Mouse (Mus musculus): ENCODE results near the gene Spg20. TPM values are rescaled to one million over a fixed set of nuclear protein-coding genes. Genes with fewer than 3 reads are reported as not detected.

Spg20 gene
- polyA plus RNA-seq, 1 experiment: 10.9 TPM

DNA sequence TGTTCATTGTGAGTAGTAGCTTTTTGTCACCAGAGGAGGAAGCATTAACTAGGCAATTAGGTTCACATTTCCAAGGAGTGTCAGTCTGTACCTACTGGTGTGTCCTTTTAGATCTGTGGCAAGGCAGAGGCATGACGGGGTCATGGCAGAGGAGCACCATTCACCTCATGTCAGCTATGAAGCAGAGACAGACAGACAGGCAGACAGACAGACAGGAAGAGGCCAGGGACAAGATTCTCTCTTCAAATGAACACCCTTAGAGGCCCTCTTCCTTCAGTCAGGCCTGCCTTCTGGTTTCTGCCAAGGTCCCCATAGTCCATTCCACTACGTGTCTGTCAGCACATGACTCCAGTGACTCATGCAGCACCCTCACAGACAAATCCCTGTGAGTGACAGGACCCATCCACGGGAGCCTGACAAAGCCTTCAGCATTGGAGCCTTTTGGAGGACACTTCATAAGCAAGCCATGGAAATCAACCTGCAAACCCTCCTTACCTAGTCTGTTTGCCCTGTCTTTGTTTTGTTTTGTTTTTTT lies 10.5 kb downstream of the Spg20 start:
- Histone ChIP-seq H3K4me3 (ENCODE audit: insufficient read depth, low read depth, low read length) (no peak overlapping the region), H3K27me3 (replicated peaks; ENCODE audit: control insufficient read depth, insufficient read depth, low read length) (no peaks in the 10 kb centered on the region), H3K27ac (ENCODE audit: insufficient read depth, low read depth, low read length) (no peak overlapping the region), H3K36me3 (ENCODE audit: control insufficient read depth, insufficient read depth, low read length) (peaks cover 3% of the 10 kb centered on the region), H3K4me1 (ENCODE audit: control insufficient read depth, insufficient read depth, low read length) (no peaks in the 10 kb centered on the region)
- no peak for DNase-seq
- no peak for TF ChIP-seq POLR2A (IDR thresholded peaks at IDR 0.05; ENCODE audit: low read depth, low read length)
- no peak for TF ChIP-seq CTCF (conservative IDR thresholded peaks at IDR 0.05; ENCODE audit: insufficient read depth, insufficient read length, low read depth, low read length)
- 89% methylated on average over 3 of the region's 3 CpGs for WGBS

DNA sequence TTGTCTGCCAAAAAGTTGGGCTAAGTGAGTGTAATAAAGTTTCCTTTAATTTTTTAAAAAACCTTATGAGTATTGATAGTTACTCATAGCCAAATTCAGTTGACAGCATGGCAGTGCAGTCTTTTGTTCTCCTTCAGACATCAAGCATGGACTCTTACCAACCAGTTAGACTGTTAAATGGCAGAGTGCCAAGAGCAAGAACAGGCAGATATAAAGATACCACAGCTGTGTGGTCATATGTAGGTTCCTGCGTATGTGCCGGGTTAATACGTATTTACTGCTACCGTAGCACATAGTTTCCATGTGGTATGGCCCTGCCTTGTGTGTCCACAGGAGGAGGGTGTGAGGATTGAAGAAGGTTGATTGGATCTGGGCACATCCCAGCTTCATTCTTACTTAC lies 11.2 kb downstream of the Spg20 start:
- no peaks in the 10 kb centered on the region; the same call in 1 of the 2 replicates for H3K36me3 ChIP-seq (ENCODE audit: control insufficient read depth, insufficient read depth, low read length)
- 93% methylated on average over 4 of the region's 4 CpGs for WGBS
- no peak for DNase-seq
- no peak overlapping the region for H3K4me3 ChIP-seq (ENCODE audit: insufficient read depth, low read depth, low read length)
- no peak overlapping the region for H3K27ac ChIP-seq (ENCODE audit: insufficient read depth, low read depth, low read length)
- no peaks in the 10 kb centered on the region for H3K4me1 ChIP-seq (ENCODE audit: control insufficient read depth, insufficient read depth, low read length)
- no peaks in the 10 kb centered on the region for H3K27me3 ChIP-seq (replicated peaks; ENCODE audit: control insufficient read depth, insufficient read depth, low read length)
- no peak for TF ChIP-seq POLR2A (IDR thresholded peaks at IDR 0.05; ENCODE audit: low read depth, low read length)
- TF ChIP-seq CTCF (conservative IDR thresholded peaks at IDR 0.05; ENCODE audit: insufficient read depth, insufficient read length, low read depth, low read length): no peak

- no peak overlapping the region for H3K27ac ChIP-seq (ENCODE audit: insufficient read depth, low read depth, low read length)
- no peak for DNase-seq
- H3K36me3 ChIP-seq (ENCODE audit: control insufficient read depth, insufficient read depth, low read length): no peaks in the 10 kb centered on the region; the same call in none of the 2 replicates
- no peak overlapping the region for H3K4me3 ChIP-seq (ENCODE audit: insufficient read depth, low read depth, low read length)
- TF ChIP-seq CTCF (conservative IDR thresholded peaks at IDR 0.05; ENCODE audit: insufficient read depth, insufficient read length, low read depth, low read length) (no peak), POLR2A (IDR thresholded peaks at IDR 0.05; ENCODE audit: low read depth, low read length) (no peak)
- no peaks in the 10 kb centered on the region for H3K27me3 ChIP-seq (replicated peaks; ENCODE audit: control insufficient read depth, insufficient read depth, low read length)
- WGBS: 86% methylated on average over 4 of the region's 4 CpGs
- H3K4me1 ChIP-seq (ENCODE audit: control insufficient read depth, insufficient read depth, low read length): no peaks in the 10 kb centered on the region
Measured at GRCm38 (mm10) chr3:55129181-55129692, 17.3 kb downstream of the Spg20 start.

- TF ChIP-seq CTCF (conservative IDR thresholded peaks at IDR 0.05; ENCODE audit: insufficient read depth, insufficient read length, low read depth, low read length): no peak
- no peak for TF ChIP-seq POLR2A (IDR thresholded peaks at IDR 0.05; ENCODE audit: low read depth, low read length)
- Histone ChIP-seq H3K36me3 (ENCODE audit: control insufficient read depth, insufficient read depth, low read length) (no peaks in the 10 kb centered on the region; the same call in none of the 2 replicates), H3K27me3 (replicated peaks; ENCODE audit: control insufficient read depth, insufficient read depth, low read length) (no peaks in the 10 kb centered on the region), H3K4me1 (ENCODE audit: control insufficient read depth, insufficient read depth, low read length) (no peaks in the 10 kb centered on the region), H3K4me3 (ENCODE audit: insufficient read depth, low read depth, low read length) (no peak overlapping the region), H3K27ac (ENCODE audit: insufficient read depth, low read depth, low read length) (no peak overlapping the region)
- WGBS: 92% methylated on average over 6 of the region's 6 CpGs
- no peak for DNase-seq
Measured at GRCm38 (mm10) chr3:55131576-55132233, 19.8 kb downstream of the Spg20 start.

- no peak for DNase-seq
- Histone ChIP-seq H3K36me3 (ENCODE audit: control insufficient read depth, insufficient read depth, low read length) (no peaks in the 10 kb centered on the region; the same call in none of the 2 replicates), H3K4me3 (ENCODE audit: insufficient read depth, low read depth, low read length) (no peak within 1 kb of the TSS)
Measured at GRCm38 (mm10) chr3:55137039-55137438, 25.1 kb downstream of the Spg20 start, which contains the start of gene Ccdc169. Gene Ccdc169, plus strand, starts transcription at chr3:55137339.

DNA sequence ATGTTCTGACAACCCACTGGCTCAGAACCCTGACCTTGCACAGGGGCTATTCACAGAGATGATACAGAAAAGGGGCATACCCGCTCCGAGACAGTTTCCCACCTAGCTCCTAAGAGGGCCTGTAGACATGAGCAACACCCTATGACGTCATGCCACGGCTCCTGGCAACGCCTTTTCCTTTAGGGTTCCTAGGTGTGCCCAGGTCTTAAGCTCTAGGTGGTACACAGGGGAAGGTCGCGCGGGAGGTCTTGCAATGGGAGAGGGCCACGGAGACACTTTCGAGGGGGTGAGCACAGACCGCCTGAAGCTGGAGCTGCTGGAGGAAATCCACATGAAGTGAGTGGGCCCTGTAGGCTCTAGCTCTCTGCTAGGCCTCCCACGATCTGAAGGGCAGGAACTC lies 27.9 kb downstream of the Spg20 start:
- Histone ChIP-seq H3K4me1 (ENCODE audit: control insufficient read depth, insufficient read depth, low read length) (no peaks in the 10 kb centered on the region), H3K36me3 (ENCODE audit: control insufficient read depth, insufficient read depth, low read length) (no peaks in the 10 kb centered on the region; the same call in none of the 2 replicates), H3K27me3 (replicated peaks; ENCODE audit: control insufficient read depth, insufficient read depth, low read length) (no peaks in the 10 kb centered on the region), H3K4me3 (ENCODE audit: insufficient read depth, low read depth, low read length) (no peak overlapping the region), H3K27ac (ENCODE audit: insufficient read depth, low read depth, low read length) (no peak overlapping the region)
- DNase-seq: no peak
- TF ChIP-seq CTCF (conservative IDR thresholded peaks at IDR 0.05; ENCODE audit: insufficient read depth, insufficient read length, low read depth, low read length) (no peak), POLR2A (IDR thresholded peaks at IDR 0.05; ENCODE audit: low read depth, low read length) (no peak)
- WGBS: 86% methylated on average over 12 of the region's 12 CpGs

More at GRCm38 (mm10) chr3:55137039-55137438, 25.1 kb downstream of the Spg20 start, which contains the start of gene Ccdc169:
- TF ChIP-seq POLR2A (IDR thresholded peaks at IDR 0.05; ENCODE audit: low read depth, low read length): no peak
- H3K27me3 ChIP-seq (replicated peaks; ENCODE audit: control insufficient read depth, insufficient read depth, low read length): no peaks in the 10 kb centered on the region
- H3K4me1 ChIP-seq (ENCODE audit: control insufficient read depth, insufficient read depth, low read length): no peaks in the 10 kb centered on the region
- no peak within 1 kb of the TSS for H3K27ac ChIP-seq (ENCODE audit: insufficient read depth, low read depth, low read length)

DNA sequence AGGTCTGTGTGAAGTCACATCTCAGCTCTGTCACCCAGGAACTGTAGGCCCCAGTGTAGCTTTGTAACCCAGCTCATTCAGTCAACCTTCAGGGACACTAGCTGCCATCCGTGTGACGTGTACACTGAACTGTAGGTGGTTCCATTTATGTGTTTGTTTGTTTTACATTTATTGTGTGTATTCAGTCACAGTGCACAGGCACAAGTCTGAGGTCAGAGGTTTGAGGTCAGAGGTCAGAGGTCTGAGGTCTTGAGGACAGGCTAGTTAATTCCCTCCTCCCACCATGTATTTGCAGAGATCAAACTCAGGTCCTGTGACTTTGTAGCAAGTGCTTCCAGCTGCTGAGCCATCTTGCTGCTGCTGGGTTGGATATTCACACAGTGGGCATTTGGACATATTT lies 29.5 kb downstream of the Spg20 start:
- no peak for DNase-seq
- TF ChIP-seq CTCF (conservative IDR thresholded peaks at IDR 0.05; ENCODE audit: insufficient read depth, insufficient read length, low read depth, low read length) (no peak), POLR2A (IDR thresholded peaks at IDR 0.05; ENCODE audit: low read depth, low read length) (no peak)
- Histone ChIP-seq H3K27me3 (replicated peaks; ENCODE audit: control insufficient read depth, insufficient read depth, low read length) (no peaks in the 10 kb centered on the region), H3K4me1 (ENCODE audit: control insufficient read depth, insufficient read depth, low read length) (no peaks in the 10 kb centered on the region), H3K36me3 (ENCODE audit: control insufficient read depth, insufficient read depth, low read length) (no peaks in the 10 kb centered on the region; the same call in 1 of the 2 replicates), H3K4me3 (ENCODE audit: insufficient read depth, low read depth, low read length) (no peak overlapping the region), H3K27ac (ENCODE audit: insufficient read depth, low read depth, low read length) (no peak overlapping the region)
- 94% methylated on average over 2 of the region's 2 CpGs for WGBS

All from kidney, adult 2 months (tissue).